ENCODE assay signal across 11 mouse cellular contexts in genomic region chr17:65871641-65872041, GRCm38 (mm10). TPM values are rescaled to one million over a fixed set of nuclear protein-coding genes. Genes with fewer than 3 reads are reported as not detected.
DNase-seq lines count a peak whose midpoint lies in the region; ATAC-seq lines count a peak whose summit lies in the region.
"Had no signal": no experiment of that assay in that cellular context is flagged by ENCODE, and none has a peak within 500 bp of the region (broad histone marks: within the 10 kb centered on the region; RNA-seq: fewer than 3 reads in every experiment).

No protein-coding gene starts in this region.

- H3K4me3 ChIP-seq in lung, embryonic 15.5 days: no peak overlapping the region
- no peak overlapping the region for H3K4me3 ChIP-seq in embryonic facial prominence, embryonic 11.5 days (ENCODE audit: low read depth, low read length)
- no peak overlapping the region for H3K4me3 ChIP-seq in midbrain, embryonic 15.5 days

- peak overlapping the region; percentile 5; the same call in 1 of the 2 replicates for H3K9ac ChIP-seq in lung, embryonic 15.5 days
- H3K9ac ChIP-seq in embryonic facial prominence, embryonic 11.5 days (replicated peaks; ENCODE audit: low read length): no peak overlapping the region
- no peak overlapping the region for H3K9ac ChIP-seq in midbrain, embryonic 15.5 days

- H3K4me2 ChIP-seq in lung, embryonic 15.5 days: no peak overlapping the region
- no peak overlapping the region for H3K4me2 ChIP-seq in embryonic facial prominence, embryonic 11.5 days (ENCODE audit: low read depth, low read length)
- no peak overlapping the region for H3K4me2 ChIP-seq in midbrain, embryonic 15.5 days

- peaks cover 11% of the 10 kb centered on the region for H3K4me1 ChIP-seq in lung, embryonic 15.5 days
- peaks cover 2% of the 10 kb centered on the region for H3K4me1 ChIP-seq in embryonic facial prominence, embryonic 11.5 days (ENCODE audit: control insufficient read depth, insufficient read depth, low read length)
- peaks cover 16% of the 10 kb centered on the region for H3K4me1 ChIP-seq in midbrain, embryonic 15.5 days

- 17% methylated on average over 5 of the region's 5 CpGs for WGBS in lung, embryonic 15.5 days
- 33% methylated on average over 5 of the region's 5 CpGs for WGBS in embryonic facial prominence, embryonic 11.5 days
- WGBS in midbrain, embryonic 15.5 days: 44% methylated on average over 5 of the region's 5 CpGs

- ATAC-seq in frontal cortex, adult (ENCODE audit: low TSS enrichment): 0 out of 2 replicates have a peak, but pooled peaks have one; percentile 17
- no peak for ATAC-seq in lung, embryonic 15.5 days (ENCODE audit: borderline replicate concordance, extremely low read depth, low FRiP score, low TSS enrichment)
- ATAC-seq in embryonic facial prominence, embryonic 11.5 days (replicated peaks; ENCODE audit: insufficient number of reproducible peaks, low FRiP score, low TSS enrichment, low read depth): no peak
- no peak for ATAC-seq in midbrain, embryonic 15.5 days (replicated peaks)
- ATAC-seq: intestine, postnatal 0 days had no signal

- H3K27me3 ChIP-seq in lung, embryonic 15.5 days: no peaks in the 10 kb centered on the region
- no peaks in the 10 kb centered on the region for H3K27me3 ChIP-seq in embryonic facial prominence, embryonic 11.5 days (ENCODE audit: control insufficient read depth, insufficient read depth, low read length)
- no peaks in the 10 kb centered on the region for H3K27me3 ChIP-seq in midbrain, embryonic 15.5 days (replicated peaks)

- peak overlapping the region; percentile 39; the same call in 1 of the 2 replicates for H3K27ac ChIP-seq in lung, embryonic 15.5 days
- no peak overlapping the region for H3K27ac ChIP-seq in embryonic facial prominence, embryonic 11.5 days (replicated peaks; ENCODE audit: low read depth, low read length)
- 0 out of 2 replicates have a peak overlapping the region, but pooled peaks have one; percentile 9 for H3K27ac ChIP-seq in midbrain, embryonic 15.5 days
- H3K27ac ChIP-seq: macrophage had no signal

- H3K9me3 ChIP-seq in lung, embryonic 15.5 days: no peaks in the 10 kb centered on the region; the same call in 1 of the 2 replicates
- H3K9me3 ChIP-seq in embryonic facial prominence, embryonic 11.5 days (replicated peaks; ENCODE audit: control insufficient read depth, low read length): no peaks in the 10 kb centered on the region
- no peaks in the 10 kb centered on the region for H3K9me3 ChIP-seq in midbrain, embryonic 15.5 days

- no peak for DNase-seq in frontal cortex, postnatal 36 days (ENCODE audit: low spot score in 2 of 2)
- no peak for DNase-seq in lung, adult 18-20 months
- DNase-seq in embryonic facial prominence, embryonic 11.5 days (ENCODE audit: low spot score): peak; percentile 22
- no peak for DNase-seq in right cerebral cortex, adult 18-20 months
- DNase-seq in frontal cortex, adult 2 months (ENCODE audit: extremely low spot score in 1 of 2, low spot score in 1 of 2): no peak
- DNase-seq: gastrocnemius, postnatal 36 days had no signal

- H3K36me3 ChIP-seq in lung, embryonic 15.5 days: 0 out of 2 replicates have a peak, but pooled peaks cover 2% of the 10 kb centered on the region
- H3K36me3 ChIP-seq in embryonic facial prominence, embryonic 11.5 days (replicated peaks; ENCODE audit: control insufficient read depth, insufficient read depth, low read depth, low read length): no peaks in the 10 kb centered on the region
- peaks cover 3% of the 10 kb centered on the region; the same call in 1 of the 2 replicates for H3K36me3 ChIP-seq in midbrain, embryonic 15.5 days (replicated peaks)

RNA-seq across cellular contexts. Expression of gene Ralbp1, which starts 14.0 kb away (rescaled TPM):
- polyA plus RNA-seq in lung, embryonic 15.5 days (2015; fragmentation: Nextera tagmentation; extraction: Ambion mirVana): 74.2 and 81.9 TPM in 2 replicates
- polyA plus RNA-seq in embryonic facial prominence, embryonic 11.5 days (2014; fragmentation: Nextera tagmentation; extraction: Ambion mirVana): 47.8 and 48.4 TPM in 2 replicates
- polyA plus RNA-seq in midbrain, embryonic 15.5 days (2015; fragmentation: Nextera tagmentation; extraction: Ambion mirVana): 57.6 and 67.4 TPM in 2 replicates
- 50.2 and 51.9 TPM in 2 replicates for polyA plus RNA-seq in frontal cortex, adult 2 months (2012; rRNA removed)
